Mouse (Mus musculus) right cerebral cortex, adult 2 months (tissue): ENCODE measurements at regions not wholly inside any gene's neighbourhood (a gene's known extent, or its start where the extent isn't known, plus 50 kb on each side); places are given as distances from the start of the nearest gene placed in this dataset.
A peak's percentile ranks its signal among the peaks of the same experiment; 100 is the strongest.

ENCODE experiments used
- DNase-seq, 2 experiments: peaks; one replicate each; pipeline ENCODE4 v3.0.0; 2021 to 2022; ENCODE audit warnings: low spot score in 2 of 2

GRCm38 (mm10) chr2:142560896-142561500 is 340.3 kb downstream of the Kif16b start:
- no peak for DNase-seq

DNA sequence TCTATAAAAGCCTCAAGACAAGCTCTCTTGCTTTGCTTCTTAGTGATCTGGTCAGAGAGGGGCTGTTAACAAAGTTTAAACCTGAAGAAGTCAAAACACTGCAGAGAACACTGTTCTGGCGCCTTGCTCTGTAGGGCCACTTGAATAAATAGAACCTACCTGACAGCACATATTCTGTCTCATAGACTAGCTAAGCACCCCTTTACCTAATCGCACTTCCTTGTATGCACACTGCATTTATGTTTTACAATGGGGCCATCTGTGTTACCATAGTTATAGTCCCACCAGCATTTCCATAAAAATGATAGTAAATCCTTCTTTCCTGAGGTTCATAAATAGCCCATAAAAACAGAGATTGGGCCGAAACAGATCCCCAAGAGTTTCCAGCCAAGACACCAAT is 340.9 kb downstream of the Kif16b start:
- DNase-seq: no peak

- no peak for DNase-seq
Measured at GRCm38 (mm10) chr2:142559946-142560345, 341.4 kb downstream of the Kif16b start.

GRCm38 (mm10) chr2:142554851-142555250 is 346.5 kb downstream of the Kif16b start:
- peak in 1 of 2 experiments; percentile 14 for DNase-seq

GRCm38 (mm10) chr2:142551690-142552089 is 349.6 kb downstream of the Kif16b start:
- no peak for DNase-seq

- DNase-seq: no peak
Measured at GRCm38 (mm10) chr2:142548766-142549165, 352.6 kb downstream of the Kif16b start.

GRCm38 (mm10) chr2:142544937-142545336 is 356.4 kb downstream of the Kif16b start:
- DNase-seq: no peak

DNA sequence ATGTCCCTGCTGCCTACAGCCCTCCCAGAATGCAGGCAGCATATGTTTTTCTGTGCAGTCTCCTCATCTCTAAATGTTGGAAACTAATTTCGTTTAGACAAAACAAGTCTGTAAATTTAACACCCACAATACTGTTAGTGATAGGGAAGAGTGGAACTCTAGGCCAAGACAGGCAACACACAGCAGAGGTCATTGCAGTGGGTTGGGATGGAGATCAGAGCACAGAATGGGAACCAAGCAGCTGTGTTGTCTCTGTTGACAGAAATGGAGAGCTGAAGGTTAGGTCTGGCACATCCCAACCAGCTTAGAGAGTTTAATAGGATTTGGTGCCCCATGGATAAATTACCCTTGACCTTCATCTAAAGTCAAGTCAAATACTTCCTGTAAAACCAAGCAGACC is 361.4 kb downstream of the Kif16b start:
- no peak for DNase-seq

DNA sequence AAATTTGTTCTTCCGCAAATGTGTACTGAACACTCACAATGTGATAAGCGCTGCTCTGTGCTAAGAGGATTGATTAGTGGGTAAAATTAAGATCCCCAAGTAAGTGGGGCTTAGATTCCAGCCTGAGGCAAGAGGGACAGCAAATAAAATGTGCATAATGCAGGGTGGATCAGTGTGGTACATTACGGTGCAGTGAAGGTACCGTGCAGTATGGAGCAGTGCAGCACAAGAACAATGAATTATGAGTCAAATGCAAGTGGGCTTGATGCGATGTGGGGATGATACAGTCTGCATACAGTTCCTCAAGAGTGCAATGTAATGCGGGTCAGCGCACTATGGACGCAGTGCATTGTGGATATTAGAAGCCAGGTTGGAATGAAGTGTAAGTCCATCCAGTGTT is 367.8 kb downstream of the Kif16b start:
- no peak for DNase-seq

GRCm38 (mm10) chr2:142522471-142522870 is 378.9 kb downstream of the Kif16b start:
- no peak for DNase-seq

GRCm38 (mm10) chr2:142517731-142518130 is 383.6 kb downstream of the Kif16b start:
- no peak for DNase-seq

GRCm38 (mm10) chr2:142505216-142505615 is 396.1 kb downstream of the Kif16b start:
- DNase-seq: no peak
